Mouse (Mus musculus) effector memory CD4-positive, alpha-beta T cell, adult 7 months (primary cell): ENCODE measurements around the gene Paqr9. TPM values are rescaled to one million over a fixed set of nuclear protein-coding genes. Genes with fewer than 3 reads are reported as not detected.

ENCODE experiments used
- polyA plus RNA-seq: library from polyadenylated mRNA; unstranded; fragments of 100-300 nt; shearing (Covaris generic); gene quantifications from one replicate; pipeline ENCODE4 v1.2.1, GENCODE M21; 2017

Paqr9 gene
- not detected for polyA plus RNA-seq

DNA sequence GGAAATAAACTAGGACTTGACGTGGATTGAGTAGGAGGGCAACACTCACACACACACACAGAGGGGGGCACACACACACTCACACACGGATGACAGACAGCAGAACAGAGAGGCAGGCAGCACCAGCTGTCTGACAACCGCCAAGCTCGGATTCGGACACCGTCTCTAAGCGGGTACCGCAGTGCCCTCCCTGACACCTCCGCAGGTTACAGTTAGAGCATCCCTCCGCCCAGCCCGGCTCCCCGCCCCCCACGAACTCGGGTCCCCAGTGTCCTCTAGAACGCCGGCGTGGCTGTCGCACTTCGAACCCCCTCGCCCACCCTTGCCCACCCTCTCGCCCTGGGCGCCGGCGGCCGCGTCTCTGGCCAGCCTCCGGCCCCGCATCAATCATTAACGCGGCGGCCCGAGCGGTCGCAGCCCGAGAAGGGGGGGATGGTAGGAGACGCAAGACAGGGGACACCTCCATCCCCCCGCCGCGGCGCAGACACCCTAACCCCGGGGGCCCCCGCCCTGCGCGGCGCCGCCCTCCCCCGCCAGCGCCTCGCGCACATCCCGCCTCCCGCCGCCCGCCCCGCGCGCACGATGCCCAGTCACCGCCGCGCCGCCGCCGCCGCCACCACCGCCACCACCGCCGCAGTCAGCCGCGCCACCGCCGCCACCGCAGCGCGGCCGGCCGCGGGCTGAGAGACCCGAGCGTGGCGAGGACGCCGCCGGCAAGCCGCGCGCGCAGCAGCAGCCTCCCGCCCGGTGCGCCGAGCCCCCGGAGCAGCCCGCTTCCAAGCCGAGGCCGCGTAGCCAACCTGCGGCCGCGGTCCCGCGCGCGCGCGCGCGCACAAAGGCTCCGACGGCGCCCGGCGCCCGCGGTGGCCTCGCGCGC is at the start of gene Paqr9:
TSS of gene Paqr9 (plus strand) at position 599 of the 877 bp plus-strand sequence.

DNA sequence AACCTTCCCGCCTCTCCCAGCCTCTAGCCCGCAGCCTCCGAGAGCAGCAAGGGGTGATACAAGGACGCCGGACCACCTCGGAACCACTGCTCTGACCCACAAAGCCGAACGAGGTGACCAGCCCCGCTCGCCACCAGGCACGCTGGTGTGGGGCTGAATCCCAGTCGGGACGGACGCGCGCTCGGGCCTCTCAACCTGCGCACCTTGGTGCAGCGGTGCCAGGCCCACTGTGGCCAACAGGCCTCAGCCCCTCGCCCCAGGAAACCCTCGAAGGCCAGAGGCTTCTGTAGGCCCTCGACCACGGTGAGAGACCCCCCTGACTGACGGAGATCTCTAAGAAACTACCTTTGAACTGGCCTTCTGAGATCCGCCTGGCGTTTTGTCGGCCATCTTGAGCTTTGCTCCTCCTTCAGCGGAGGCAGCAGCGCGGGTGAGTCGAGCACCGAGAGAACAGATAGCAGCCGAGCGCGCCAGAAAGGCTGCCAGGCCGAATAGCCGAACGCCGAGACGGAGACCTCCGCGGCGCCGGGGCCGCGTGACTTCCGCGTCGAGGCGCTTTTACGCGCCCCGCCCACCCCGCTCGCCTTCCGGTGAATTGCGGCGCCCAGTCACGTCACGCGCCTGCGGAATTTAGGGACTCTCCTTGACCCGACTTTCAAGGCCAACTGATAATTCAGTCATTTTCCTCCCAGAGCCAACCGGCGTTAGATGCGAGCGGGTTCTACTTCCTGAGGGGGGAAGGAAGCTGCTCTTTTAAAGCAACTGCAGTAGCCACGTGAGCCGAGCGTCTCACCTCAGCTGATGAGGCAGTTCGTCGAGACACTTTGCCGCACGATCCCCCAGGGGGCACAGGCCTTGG is 47.8 kb upstream of the Paqr9 start, which contains the start of gene U2surp:
TSS of gene U2surp (minus strand) at position 525 of the 859 bp plus-strand sequence.

Other genes starting within 250 kb of the Paqr9 start
- 1.7 TPM for gene Chst2, start 152.9 kb upstream of the Paqr9 start, polyA plus RNA-seq
- gene U2surp, start 47.7 kb upstream of the Paqr9 start, polyA plus RNA-seq, result 149 TPM
- 0.26 TPM for gene Pcolce2, start 77.9 kb downstream of the Paqr9 start, polyA plus RNA-seq
- gene Trpc1, start 190.7 kb downstream of the Paqr9 start, polyA plus RNA-seq, result 3.2 TPM